Mouse (Mus musculus): ENCODE data around the gene Olfr979.
"Not testable (repeated sequence)": the region's sequence is repeated elsewhere in the genome, so short reads cannot be mapped to it uniquely, and the experiment has no call there.

The Olfr979 gene

DNA sequence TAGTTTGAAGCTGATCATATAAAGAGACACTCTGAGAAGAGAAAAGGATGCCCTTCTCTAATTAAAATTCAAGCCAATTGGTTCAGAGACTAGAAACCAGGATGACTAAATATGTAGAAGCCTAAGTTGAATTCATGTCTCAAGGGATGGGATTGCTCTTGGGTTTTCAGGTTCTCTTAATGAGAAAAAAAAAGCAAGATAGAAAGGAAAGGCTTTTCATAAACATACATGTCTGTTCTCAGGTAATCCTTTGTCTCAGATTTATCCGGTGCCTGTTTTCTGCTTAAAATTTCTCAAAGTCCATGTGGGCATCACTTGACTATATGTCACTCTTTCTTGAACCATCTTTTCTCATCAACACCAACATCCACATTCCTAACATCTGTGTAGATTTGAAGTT lies at the start of gene Olfr979:
Olfr979 (minus strand) TSS at position 101 of the 400 bp plus-strand sequence.
- no peak for DNase-seq (ENCODE audit: low read depth, low spot score)

DNA sequence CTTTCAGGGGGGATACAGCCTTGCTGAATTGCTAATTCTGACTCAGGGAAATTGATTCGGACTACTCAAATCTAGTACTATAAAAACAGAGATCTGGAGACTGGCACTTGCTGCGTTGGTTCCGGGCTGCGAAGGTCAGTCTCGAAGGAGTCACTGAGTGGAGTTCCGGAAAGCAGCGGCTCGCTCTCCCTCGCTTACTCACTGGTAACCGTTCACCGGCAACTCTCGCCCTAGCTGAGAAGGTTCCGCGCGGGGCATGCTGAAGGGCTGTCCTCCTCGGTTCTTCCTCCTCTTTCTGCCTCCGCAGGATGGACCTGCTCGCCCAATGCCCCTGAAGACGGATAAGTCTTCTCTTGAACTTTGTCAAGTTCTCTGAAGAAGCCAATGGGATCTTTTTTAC lies 46.9 kb upstream of the Olfr979 start:
- no peak for DNase-seq (ENCODE audit: low read depth, low spot score)

DNA sequence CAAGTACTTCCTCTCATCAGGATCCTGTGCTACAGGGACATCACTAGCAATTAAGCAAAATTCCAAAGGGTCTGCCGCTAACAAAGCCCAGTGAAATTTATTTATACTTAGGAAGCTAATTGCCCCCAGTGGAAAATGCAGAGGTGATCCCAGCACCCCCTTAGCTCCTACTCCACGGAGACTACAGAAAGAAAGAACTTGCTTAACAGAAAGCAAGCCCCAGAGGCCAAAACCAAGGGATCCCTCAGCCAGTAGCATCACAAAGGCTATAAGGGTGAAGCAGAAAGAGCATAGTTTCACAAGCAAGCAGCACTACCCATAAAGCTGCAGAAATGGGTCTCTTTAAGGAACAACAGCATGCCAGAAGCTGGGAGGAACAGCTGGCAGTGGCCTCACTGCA lies 17.9 kb upstream of the Olfr979 start, which contains the start of gene Olfr981:
Olfr981 (plus strand) TSS at position 301 of the 400 bp plus-strand sequence.
- DNase-seq (ENCODE audit: low read depth, low spot score): no peak

DNA sequence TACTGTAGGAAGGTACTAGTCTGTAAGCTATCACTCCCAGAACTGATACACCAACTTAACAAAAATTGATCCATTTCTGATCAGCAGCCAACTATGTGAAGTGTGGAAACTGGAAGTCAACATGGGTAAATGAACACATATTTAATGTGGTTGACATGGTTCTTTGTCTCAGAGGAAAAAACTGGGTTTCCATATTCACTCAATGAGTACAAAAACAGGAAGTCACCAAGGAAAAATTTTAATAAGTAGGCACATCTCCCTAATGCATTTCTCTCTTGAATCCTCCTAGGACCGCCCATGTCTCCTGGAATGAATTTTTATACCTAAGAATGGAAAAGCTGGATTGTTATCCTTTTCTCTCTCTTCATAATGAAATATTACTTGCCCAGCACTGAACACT lies 6.2 kb upstream of the Olfr979 start, which contains the start of gene Olfr980:
Olfr980 (minus strand) TSS at position 101 of the 400 bp plus-strand sequence.
- no peak for DNase-seq (ENCODE audit: low read depth, low spot score)

DNA sequence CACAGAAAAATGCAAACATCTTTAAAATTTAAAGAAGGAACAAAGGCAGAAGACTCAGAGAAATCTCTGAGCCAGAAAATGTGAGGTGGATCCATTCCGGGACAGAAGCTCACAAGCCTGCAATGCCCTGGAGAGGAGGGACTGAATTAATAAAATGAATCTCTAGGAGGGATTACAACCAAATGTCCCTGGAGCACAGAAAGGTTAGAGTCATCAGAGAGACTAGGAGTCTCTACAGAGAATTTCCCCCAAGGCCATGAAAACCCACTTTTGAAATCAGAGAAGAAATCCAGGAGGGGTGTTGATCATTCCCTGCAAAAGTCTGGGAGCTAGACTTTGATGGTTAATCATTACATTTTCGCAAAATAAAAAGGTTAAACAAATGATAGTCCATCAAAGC lies 11.5 kb downstream of the Olfr979 start, which contains the start of gene Olfr978:
Olfr978 (plus strand) TSS at position 301 of the 400 bp plus-strand sequence.
- no peak for DNase-seq (ENCODE audit: low read depth, low spot score)

DNA sequence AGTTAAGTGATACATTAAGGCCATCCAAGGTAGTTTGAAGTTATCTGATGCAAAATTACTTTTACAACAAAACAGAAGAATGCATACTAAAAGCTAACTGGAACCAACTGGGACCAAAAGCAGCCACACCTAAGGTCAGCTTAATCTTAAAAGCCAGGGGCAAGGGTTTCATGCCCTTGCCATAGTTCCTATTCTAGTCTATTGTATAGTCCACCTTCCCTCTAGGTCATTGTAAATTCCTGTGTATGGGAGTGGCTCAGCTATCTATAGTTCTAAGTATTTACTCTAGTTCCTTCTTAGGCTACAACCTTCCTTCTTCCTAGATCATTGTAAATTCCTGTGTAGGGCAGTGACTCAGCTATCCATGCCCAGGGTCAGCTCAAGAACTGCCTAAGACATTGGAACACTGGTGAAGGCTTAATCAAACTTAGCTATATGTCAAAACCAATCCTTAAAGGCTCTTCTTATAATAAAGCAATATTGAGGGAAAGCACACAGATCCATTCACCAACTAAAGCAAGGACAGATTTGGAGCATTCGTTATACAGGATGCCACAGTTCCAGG lies 26.6 kb downstream of the Olfr979 start:
- not testable (repeated sequence) for DNase-seq (ENCODE audit: low read depth, low spot score)

DNA sequence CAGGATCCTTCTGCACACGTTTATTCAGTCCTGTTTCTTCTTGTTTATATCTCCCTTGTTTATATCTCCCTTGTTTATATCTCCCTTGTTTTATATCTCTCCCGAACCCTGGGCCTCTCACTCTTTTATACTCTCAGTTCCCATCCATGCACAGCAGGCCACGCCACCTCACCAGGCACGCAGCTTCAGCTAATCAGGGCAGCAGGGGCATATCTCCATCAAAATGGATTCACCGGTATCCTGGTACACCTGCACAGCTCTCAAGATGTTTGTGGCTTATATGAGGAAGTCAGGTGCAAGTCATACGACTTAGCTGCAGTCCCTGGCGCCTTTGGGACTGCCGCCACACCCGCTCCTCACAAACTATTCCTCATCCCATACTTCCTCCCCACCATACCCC lies 42.2 kb downstream of the Olfr979 start, which contains the start of gene Olfr976:
Olfr976 (minus strand) TSS at position 101 of the 400 bp plus-strand sequence.
- DNase-seq (ENCODE audit: low read depth, low spot score): not testable (repeated sequence)

DNA sequence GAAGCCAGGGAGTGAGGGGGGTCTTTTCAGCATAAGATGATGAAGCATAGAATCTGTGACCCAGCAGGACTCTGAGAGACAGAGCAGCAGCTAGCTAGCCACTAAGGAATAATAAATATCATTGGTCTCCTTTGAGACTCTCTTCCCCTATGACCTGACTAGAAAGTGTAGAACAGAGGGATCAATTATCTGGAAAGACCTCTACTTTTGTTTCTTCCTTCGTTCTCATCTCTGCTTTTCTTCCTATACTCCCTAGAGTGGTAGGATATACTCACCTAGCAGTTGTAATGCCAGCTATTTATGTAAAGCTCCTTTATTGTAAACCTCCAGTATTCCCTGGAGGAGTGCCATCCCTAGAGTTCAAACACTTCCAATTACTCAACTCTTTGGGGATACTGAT lies 51.3 kb downstream of the Olfr979 start, which contains the start of gene Olfr975:
Olfr975 (minus strand) TSS at position 101 of the 400 bp plus-strand sequence.
- DNase-seq (ENCODE audit: low read depth, low spot score): no peak

All from embryo, embryonic 11.5 days (tissue).